ENCODE assay signal across 10 mouse cellular contexts in genomic region chr4:45308046-45308445, GRCm38 (mm10). TPM values are rescaled to one million over a fixed set of nuclear protein-coding genes. Genes with fewer than 3 reads are reported as not detected.
DNase-seq lines count a peak whose midpoint lies in the region; ATAC-seq and TF ChIP-seq lines count a peak whose summit lies in the region.
"Had no signal": no experiment of that assay in that cellular context is flagged by ENCODE, and none has a peak within 500 bp of the region (broad histone marks: within the 10 kb centered on the region; RNA-seq: fewer than 3 reads in every experiment).

No protein-coding gene starts in this region.

- ATAC-seq in common myeloid progenitor, adult 5-6 weeks (replicated peaks; ENCODE audit: low read depth, poor library complexity, severe bottlenecking) = peak; percentile 80
- ATAC-seq in megakaryocyte, adult 5-6 weeks (ENCODE audit: poor library complexity, severe bottlenecking) = peak; percentile 54

- no peak overlapping the region for H3K27ac ChIP-seq in left cerebral cortex, adult 2 months
- H3K27ac ChIP-seq: embryonic facial prominence, embryonic 15.5 days; neural tube, embryonic 13.5 days had no signal

- TF ChIP-seq CTCF in left cerebral cortex, adult 2 months (IDR thresholded peaks at IDR 0.05) = peak; percentile 47

- no peak overlapping the region for H3K4me3 ChIP-seq in left cerebral cortex, adult 2 months
- H3K4me3 ChIP-seq: embryonic facial prominence, embryonic 15.5 days; neural tube, embryonic 13.5 days had no signal

- intact Hi-C loops in left cerebral cortex, adult 2 months (cut with DNase I) = no loop called here

- peak; percentile 26 for DNase-seq in adrenal gland, adult 2 months
- DNase-seq in adrenal gland, postnatal 10 days = no peak
- peak in 1 of 2 experiments; percentile 27 for DNase-seq in left cerebral cortex, adult 2 months (ENCODE audit: extremely low spot score in 1 of 2, low spot score in 2 of 2)
- no peak for DNase-seq in left cerebral cortex, adult 11 months (ENCODE audit: low spot score)
- no peak for DNase-seq in urinary bladder, postnatal 4 days (ENCODE audit: low spot score in 2 of 2)
- DNase-seq in gastrocnemius, adult 18-20 months (ENCODE audit: low spot score) = no peak

RNA-seq across cellular contexts. Expression of gene Trmt10b, which starts 11.1 kb away (rescaled TPM):
- total RNA-seq in adrenal gland, adult 2 months (2021) = 10 to 100 TPM in 1 of 2 experiments, 1 to 10 TPM in 1; 8.7 to 12.8 TPM
- 0.48 and 0.70 TPM in 2 replicates for polyA plus RNA-seq in adrenal gland, adult 2 months (2012; rRNA removed)
- total RNA-seq in adrenal gland, postnatal 10 days (2021) = 10 to 100 TPM in 1 of 2 experiments, 1 to 10 TPM in 1; 8.4 to 12.0 TPM
- total RNA-seq in left cerebral cortex, adult 2 months (2021) = 10 to 100 TPM; 15.2 to 15.4 TPM
- total RNA-seq in common myeloid progenitor, adult 5-6 weeks (2017) = 11.9 and 23.7 TPM in 2 replicates
- total RNA-seq in megakaryocyte, adult 5-6 weeks (2015) = 5.8 and 11.3 TPM in 2 replicates
- total RNA-seq in megakaryocyte, adult 5-6 weeks (2017) = 15.9 and 16.2 TPM in 2 replicates
- total RNA-seq in gastrocnemius, adult 18-20 months (2021) = 1 to 10 TPM; 5.8 to 6.0 TPM

RNA-seq across cellular contexts. Expression of gene Dcaf10, which starts 33.9 kb away (rescaled TPM):
- total RNA-seq in adrenal gland, adult 2 months (2021) = 10 to 100 TPM; 22.8 to 24.5 TPM
- polyA plus RNA-seq in adrenal gland, adult 2 months (2012; rRNA removed) = 53.9 and 60.8 TPM in 2 replicates
- total RNA-seq in adrenal gland, postnatal 10 days (2021) = 10 to 100 TPM; 25.4 to 28.4 TPM
- total RNA-seq in left cerebral cortex, adult 2 months (2021) = 10 to 100 TPM; 19.8 to 21.2 TPM
- total RNA-seq in common myeloid progenitor, adult 5-6 weeks (2017) = 9.7 and 12.0 TPM in 2 replicates
- total RNA-seq in megakaryocyte, adult 5-6 weeks (2015) = 16.8 and 19.6 TPM in 2 replicates
- 10.0 and 11.7 TPM in 2 replicates for total RNA-seq in megakaryocyte, adult 5-6 weeks (2017)
- total RNA-seq in gastrocnemius, adult 18-20 months (2021) = 1 to 10 TPM; 8.7 to 9.0 TPM

RNA-seq across cellular contexts. Expression of gene Exosc3, which starts 34.5 kb away (rescaled TPM):
- total RNA-seq in adrenal gland, adult 2 months (2021) = 10 to 100 TPM; 24.3 to 38.1 TPM
- 21.4 and 30.3 TPM in 2 replicates for polyA plus RNA-seq in adrenal gland, adult 2 months (2012; rRNA removed)
- total RNA-seq in adrenal gland, postnatal 10 days (2021) = 10 to 100 TPM; 22.8 to 24.5 TPM
- total RNA-seq in left cerebral cortex, adult 2 months (2021) = 10 to 100 TPM; 14.8 to 14.9 TPM
- 179 and 214 TPM in 2 replicates for total RNA-seq in common myeloid progenitor, adult 5-6 weeks (2017)
- total RNA-seq in megakaryocyte, adult 5-6 weeks (2015) = 50.9 and 54.3 TPM in 2 replicates
- 100 and 103 TPM in 2 replicates for total RNA-seq in megakaryocyte, adult 5-6 weeks (2017)
- total RNA-seq in gastrocnemius, adult 18-20 months (2021) = 10 to 100 TPM; 11.5 to 12.3 TPM
